Mouse (Mus musculus) Patski (cell line): ENCODE data around the gene Tmem87a. TPM values are rescaled to one million over a fixed set of nuclear protein-coding genes. Genes with fewer than 3 reads are reported as not detected.

ENCODE experiments used
- ATAC-seq: fragments of 100-300 bp; one replicate; pipeline ENCODE4 v1.8.0; 2021
- CTCF ChIA-PET: fragments of 350-600 bp; sonication (Branson Sonifier 250); formaldehyde crosslinking; loops from one replicate; lab custom pipeline; 2022; ENCODE audit warnings: inconsistent platforms; lab: Charles Lee
- POLR2A ChIA-PET: fragments of 350-600 bp; sonication (Branson Sonifier 250); formaldehyde crosslinking; loops from one replicate; lab custom pipeline; 2022; ENCODE audit warnings: antibody characterized with exemption, inconsistent platforms; lab: Charles Lee
- DNase-seq: peaks from one replicate; pipeline ENCODE4 v3.0.0-alpha.2; 2011; ENCODE audit warnings: low read depth, low spot score
- H3K27me3 ChIP-seq: fragments of 371-371 bp; one replicate; pipeline ENCODE4 v1.5.1; 2021
- CTCF ChIP-seq: fragments of 100-300 bp; IDR thresholded peaks from one replicate; pipeline ENCODE4 v1.5.1; 2021
- in situ Hi-C: fragments of 300-500 bp; cut with MboI; formaldehyde crosslinking; loops from 3 replicates; pipeline ENCODE4 v1.11.1; 2018; ENCODE audit warnings: low pct_unique_long_range_greater_than_20kb, mixed read lengths
- polyA plus RNA-seq: library from polyadenylated mRNA; unstranded; gene quantifications from one replicate; pipeline ENCODE4 v1.2.3, GENCODE M21; 2021

Gene Tmem87a
- polyA plus RNA-seq, 1 experiment from 2014 or later, result 33.7 TPM

GRCm38 (mm10) chr2:120367416-120368207, 36.3 kb downstream of the Tmem87a start:
- ATAC-seq (no peak), DNase-seq (no peak)
- H3K27me3 ChIP-seq, result no peaks in the 10 kb centered on the region
- TF ChIP-seq CTCF, result no peak
- ChIA-PET POLR2A (no interaction called here), CTCF (no interaction called here)
- in situ Hi-C loops, result no loop called here

GRCm38 (mm10) chr2:120366501-120366900, 37.4 kb downstream of the Tmem87a start:
- no peaks in the 10 kb centered on the region for H3K27me3 ChIP-seq
- ChIA-PET CTCF (no interaction called here), POLR2A (interaction anchor here (0.5 to 0.7 kb wide), 2 partner anchors 10 to 23 kb away, joined by 3 read pairs; no protein-coding TSS in a partner anchor)
- TF ChIP-seq CTCF, result no peak
- ATAC-seq (no peak), DNase-seq (no peak)
- in situ Hi-C loops, result no loop called here

DNA sequence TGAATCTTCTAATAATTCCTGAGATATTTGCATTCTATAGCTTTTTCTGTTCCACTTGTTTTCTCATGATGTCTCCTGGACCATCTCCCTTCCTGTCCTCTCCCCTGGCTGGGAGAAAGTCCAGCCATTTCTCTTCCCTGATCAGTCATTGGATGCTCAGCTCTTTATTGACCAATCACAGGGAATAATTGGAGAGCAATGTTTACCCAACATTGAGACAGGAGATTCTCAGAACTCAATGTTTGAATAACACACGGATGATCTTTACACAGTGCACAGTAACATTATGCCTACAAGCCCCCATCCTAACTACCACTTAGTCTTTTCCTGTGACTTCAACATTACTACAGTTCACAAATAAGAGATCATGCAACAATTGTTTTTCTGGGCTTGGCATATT, 43.5 kb downstream of the Tmem87a start:
- no peaks in the 10 kb centered on the region for H3K27me3 ChIP-seq
- CTCF ChIA-PET, result no interaction called here
- no peak for ATAC-seq
- in situ Hi-C loops, result no loop called here
- POLR2A ChIA-PET, result no interaction called here
- no peak for TF ChIP-seq CTCF
- DNase-seq, result no peak

GRCm38 (mm10) chr2:120352682-120353646, 50.9 kb downstream of the Tmem87a start, which contains the start of gene Vps39:
Gene Vps39, minus strand, starts transcription at chr2:120353137.
- peak; percentile 30 for DNase-seq

DNA sequence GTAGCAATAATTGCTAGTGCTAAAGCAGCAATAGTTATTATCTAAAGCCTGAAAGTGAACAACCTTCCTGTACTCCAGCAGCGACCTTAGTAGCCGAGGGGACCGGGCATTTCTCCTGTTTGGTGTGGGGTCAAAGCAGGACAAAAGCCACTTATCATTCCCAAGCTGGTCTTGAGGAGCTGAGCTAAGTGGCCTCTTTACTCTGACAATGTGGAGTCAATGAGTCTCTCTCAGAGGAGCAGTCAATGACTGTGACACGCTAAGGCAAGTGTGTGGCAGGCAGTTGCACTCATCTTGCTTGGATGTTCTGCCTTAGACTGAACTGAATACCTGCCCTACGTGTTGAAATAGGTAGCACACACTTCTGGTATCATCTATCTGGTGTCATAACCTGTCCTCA, 52.6 kb downstream of the Tmem87a start:
- no peak for TF ChIP-seq CTCF
- no peaks in the 10 kb centered on the region for H3K27me3 ChIP-seq
- in situ Hi-C loops, result no loop called here
- no peak for DNase-seq
- ChIA-PET CTCF (no interaction called here), POLR2A (no interaction called here)
- ATAC-seq, result no peak

More at GRCm38 (mm10) chr2:120352682-120353646, 50.9 kb downstream of the Tmem87a start, which contains the start of gene Vps39:
- ChIA-PET POLR2A (interaction anchor here (0.7 to 1.0 kb wide), 2 partner anchors 10 to 26 kb away, joined by 3 read pairs; no protein-coding TSS in a partner anchor), CTCF (no interaction called here)
- in situ Hi-C loops, result no loop called here
- no peaks in the 10 kb centered on the region for H3K27me3 ChIP-seq
- no peak for TF ChIP-seq CTCF
- ATAC-seq, result peak; percentile 90

- POLR2A ChIA-PET, result no interaction called here
- DNase-seq (no peak), ATAC-seq (no peak)
Measured at GRCm38 (mm10) chr2:120348120-120348519, 55.8 kb downstream of the Tmem87a start.

DNA sequence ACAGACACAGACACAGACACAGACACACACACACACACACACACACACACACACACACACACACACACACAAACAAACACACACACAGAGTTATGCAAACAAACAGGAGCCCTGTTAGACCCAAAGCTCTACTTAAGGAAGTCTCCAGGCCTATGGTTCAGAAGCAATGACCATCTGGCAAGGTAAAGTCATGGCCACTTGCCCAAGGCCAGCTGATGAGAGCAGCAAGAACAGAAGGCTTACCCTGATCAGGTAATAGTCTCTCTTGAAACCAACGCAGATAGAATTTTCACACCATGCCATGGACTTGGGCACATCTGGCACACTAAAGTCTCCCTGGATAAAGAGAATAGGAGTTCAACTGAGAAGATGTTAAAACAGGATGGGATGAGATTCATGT, 62.2 kb downstream of the Tmem87a start:
- no peak for TF ChIP-seq CTCF
- DNase-seq (no peak), ATAC-seq (no peak)
- ChIA-PET CTCF (no interaction called here), POLR2A (no interaction called here)
- H3K27me3 ChIP-seq, result no peaks in the 10 kb centered on the region
- in situ Hi-C loops, result no loop called here

More at GRCm38 (mm10) chr2:120348120-120348519, 55.8 kb downstream of the Tmem87a start:
- H3K27me3 ChIP-seq, result no peaks in the 10 kb centered on the region
- CTCF ChIA-PET, result interaction anchor here (1.5 kb wide), 1 partner anchor 10 kb away, joined by 3 read pairs; no protein-coding TSS in a partner anchor
- in situ Hi-C loops, result no loop called here
- TF ChIP-seq CTCF, result no peak

DNA sequence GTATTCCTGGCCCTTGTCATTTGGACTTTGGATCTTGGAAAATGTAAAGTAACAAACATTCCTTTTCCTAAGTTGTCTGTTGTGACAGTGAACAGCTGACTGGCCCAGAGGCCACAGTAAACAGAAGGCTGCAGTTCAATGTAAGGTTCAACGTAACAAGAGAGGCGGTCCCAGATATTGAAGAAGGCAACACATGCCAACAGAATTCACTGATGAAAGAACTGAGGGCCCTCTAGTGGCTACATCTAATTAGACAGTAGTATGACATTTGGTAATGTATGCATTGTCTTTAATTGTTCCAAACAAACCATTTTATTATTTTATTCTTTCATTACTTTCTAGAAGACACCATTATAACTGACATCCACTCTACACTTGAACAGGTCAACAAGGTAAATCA, 66.0 kb downstream of the Tmem87a start:
- in situ Hi-C loops, result no loop called here
- CTCF ChIA-PET, result interaction anchor here (1.0 kb wide), 1 partner anchor 10 kb away, joined by 3 read pairs; no protein-coding TSS in a partner anchor
- POLR2A ChIA-PET, result no interaction called here
- ATAC-seq, result no peak
- no peak for TF ChIP-seq CTCF
- H3K27me3 ChIP-seq, result no peaks in the 10 kb centered on the region
- DNase-seq, result no peak

GRCm38 (mm10) chr2:120331575-120331974, 72.3 kb downstream of the Tmem87a start:
- DNase-seq, result peak; percentile 62
- in situ Hi-C loops, result no loop called here
- no peak for TF ChIP-seq CTCF
- ChIA-PET CTCF (no interaction called here), POLR2A (no interaction called here)
- no peak for ATAC-seq
- H3K27me3 ChIP-seq, result no peaks in the 10 kb centered on the region

- H3K27me3 ChIP-seq, result no peaks in the 10 kb centered on the region
- ChIA-PET POLR2A (no interaction called here), CTCF (no interaction called here)
- TF ChIP-seq CTCF, result no peak
- in situ Hi-C loops, result no loop called here
- ATAC-seq, result no peak
- DNase-seq, result no peak
Measured at GRCm38 (mm10) chr2:120315077-120315476, 88.8 kb downstream of the Tmem87a start.
